Mouse (Mus musculus): ENCODE results near the gene Pde4c. TPM values are rescaled to one million over a fixed set of nuclear protein-coding genes. Genes with fewer than 3 reads are reported as not detected.

Gene Pde4c
- polyA plus RNA-seq, 1 experiment from 2014 or later = 0.06 TPM

DNA sequence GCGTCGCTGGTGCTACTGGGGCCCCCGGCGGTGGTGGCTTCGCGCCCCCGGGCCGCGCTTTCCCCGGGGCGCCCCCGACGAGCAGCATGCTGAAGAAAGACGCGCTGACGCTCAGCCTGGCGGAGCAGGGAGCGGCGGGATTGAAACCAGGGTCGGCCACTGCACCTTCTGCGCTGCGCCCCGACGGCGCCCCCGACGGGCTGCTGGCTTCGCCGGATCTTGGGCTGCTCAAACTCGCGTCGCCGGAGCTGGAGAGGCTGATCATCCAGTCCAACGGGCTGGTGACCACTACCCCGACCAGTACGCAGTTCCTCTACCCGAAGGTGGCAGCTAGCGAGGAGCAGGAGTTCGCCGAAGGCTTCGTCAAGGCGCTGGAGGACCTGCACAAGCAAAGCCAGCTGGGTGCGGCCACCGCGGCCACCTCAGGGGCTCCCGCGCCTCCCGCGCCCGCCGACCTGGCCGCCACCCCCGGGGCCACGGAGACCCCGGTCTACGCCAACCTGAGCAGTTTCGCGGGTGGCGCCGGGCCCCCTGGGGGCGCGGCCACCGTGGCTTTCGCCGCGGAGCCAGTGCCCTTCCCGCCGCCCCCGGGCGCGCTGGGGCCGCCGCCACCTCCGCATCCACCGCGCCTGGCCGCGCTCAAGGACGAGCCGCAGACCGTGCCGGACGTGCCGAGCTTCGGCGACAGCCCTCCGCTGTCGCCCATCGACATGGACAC lies 24.2 kb upstream of the Pde4c start:
- Histone ChIP-seq H3K36me3 (replicated peaks; ENCODE audit: control insufficient read depth, insufficient read depth, low read depth, low read length) (no peaks in the 10 kb centered on the region), H3K27me3 (ENCODE audit: control insufficient read depth, insufficient read depth, low read length) (no peaks in the 10 kb centered on the region), H3K4me1 (ENCODE audit: control insufficient read depth, insufficient read depth, low read length) (peaks cover 7% of the 10 kb centered on the region), H3K4me3 (ENCODE audit: low read depth, low read length) (peak overlapping the region; percentile 96), H3K9ac (replicated peaks; ENCODE audit: low read length) (peak overlapping the region; percentile 97), H3K9me3 (replicated peaks; ENCODE audit: control insufficient read depth, low read length) (no peaks in the 10 kb centered on the region), H3K27ac (replicated peaks; ENCODE audit: low read depth, low read length) (peak overlapping the region; percentile 96), H3K4me2 (ENCODE audit: low read depth, low read length) (peak overlapping the region; percentile 82)
- under 1% methylated on average over 88 of the region's 89 CpGs for WGBS
- ATAC-seq (replicated peaks; ENCODE audit: insufficient number of reproducible peaks, low FRiP score, low TSS enrichment, low read depth) (peak; percentile 4), DNase-seq (ENCODE audit: low spot score) (no peak)

DNA sequence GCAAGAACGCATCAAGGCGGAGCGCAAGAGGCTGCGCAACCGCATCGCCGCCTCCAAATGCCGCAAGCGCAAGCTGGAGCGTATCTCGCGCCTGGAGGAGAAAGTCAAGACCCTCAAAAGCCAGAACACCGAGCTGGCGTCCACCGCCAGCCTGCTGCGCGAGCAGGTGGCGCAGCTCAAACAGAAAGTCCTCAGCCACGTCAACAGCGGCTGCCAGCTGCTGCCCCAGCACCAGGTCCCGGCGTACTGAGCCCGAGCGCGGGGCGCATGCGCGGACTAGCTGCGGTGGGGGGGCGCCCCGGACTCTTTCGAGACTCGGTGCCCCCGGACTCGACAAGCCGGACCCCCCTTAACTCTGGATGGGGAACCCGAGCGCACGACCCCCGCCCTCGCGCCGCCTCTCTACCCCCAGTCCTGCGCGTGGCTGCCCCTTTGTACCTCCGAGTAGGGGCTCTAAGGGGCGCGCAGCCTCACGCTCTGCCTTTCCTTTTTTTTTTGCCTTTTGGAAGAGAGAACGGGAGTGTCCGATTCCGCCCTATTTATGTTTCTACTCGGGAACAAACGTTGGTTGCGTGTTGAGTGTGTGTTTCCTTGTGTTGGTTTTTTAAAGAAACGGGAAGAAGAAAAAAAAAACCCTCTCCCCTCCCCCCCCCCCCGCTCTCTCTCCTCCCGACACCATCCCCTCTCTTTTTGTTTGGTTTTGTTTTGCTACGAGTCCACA lies 23.5 kb upstream of the Pde4c start:
- DNase-seq (ENCODE audit: low spot score) = peak; percentile 85
- Histone ChIP-seq H3K27ac (replicated peaks; ENCODE audit: low read depth, low read length) (peak overlapping the region; percentile 96), H3K9ac (replicated peaks; ENCODE audit: low read length) (peak overlapping the region; percentile 97), H3K4me3 (ENCODE audit: low read depth, low read length) (peak overlapping the region; percentile 96), H3K27me3 (ENCODE audit: control insufficient read depth, insufficient read depth, low read length) (no peaks in the 10 kb centered on the region), H3K4me2 (ENCODE audit: low read depth, low read length) (peak overlapping the region; percentile 82), H3K4me1 (ENCODE audit: control insufficient read depth, insufficient read depth, low read length) (peaks cover 7% of the 10 kb centered on the region), H3K9me3 (replicated peaks; ENCODE audit: control insufficient read depth, low read length) (no peaks in the 10 kb centered on the region), H3K36me3 (replicated peaks; ENCODE audit: control insufficient read depth, insufficient read depth, low read depth, low read length) (no peaks in the 10 kb centered on the region)
- no peak for ATAC-seq (replicated peaks; ENCODE audit: insufficient number of reproducible peaks, low FRiP score, low TSS enrichment, low read depth)
- under 1% methylated on average over 57 of the region's 59 CpGs for WGBS

GRCm38 (mm10) chr8:70700555-70700922 lies 23.0 kb upstream of the Pde4c start:
- Histone ChIP-seq H3K36me3 (replicated peaks; ENCODE audit: control insufficient read depth, insufficient read depth, low read depth, low read length) (no peaks in the 10 kb centered on the region), H3K27ac (replicated peaks; ENCODE audit: low read depth, low read length) (peak overlapping the region; percentile 96; the same call in 1 of the 2 replicates), H3K27me3 (ENCODE audit: control insufficient read depth, insufficient read depth, low read length) (no peaks in the 10 kb centered on the region), H3K4me3 (ENCODE audit: low read depth, low read length) (peak overlapping the region; percentile 96), H3K9ac (replicated peaks; ENCODE audit: low read length) (peak overlapping the region; percentile 97), H3K4me2 (ENCODE audit: low read depth, low read length) (peak overlapping the region; percentile 54), H3K9me3 (replicated peaks; ENCODE audit: control insufficient read depth, low read length) (no peaks in the 10 kb centered on the region), H3K4me1 (ENCODE audit: control insufficient read depth, insufficient read depth, low read length) (peaks cover 5% of the 10 kb centered on the region)
- DNase-seq (ENCODE audit: low spot score) = peak; percentile 96
- ATAC-seq (replicated peaks; ENCODE audit: insufficient number of reproducible peaks, low FRiP score, low TSS enrichment, low read depth) = no peak; the same call in 1 of the 2 replicates
- under 1% methylated on average over 20 of the region's 20 CpGs for WGBS

DNA sequence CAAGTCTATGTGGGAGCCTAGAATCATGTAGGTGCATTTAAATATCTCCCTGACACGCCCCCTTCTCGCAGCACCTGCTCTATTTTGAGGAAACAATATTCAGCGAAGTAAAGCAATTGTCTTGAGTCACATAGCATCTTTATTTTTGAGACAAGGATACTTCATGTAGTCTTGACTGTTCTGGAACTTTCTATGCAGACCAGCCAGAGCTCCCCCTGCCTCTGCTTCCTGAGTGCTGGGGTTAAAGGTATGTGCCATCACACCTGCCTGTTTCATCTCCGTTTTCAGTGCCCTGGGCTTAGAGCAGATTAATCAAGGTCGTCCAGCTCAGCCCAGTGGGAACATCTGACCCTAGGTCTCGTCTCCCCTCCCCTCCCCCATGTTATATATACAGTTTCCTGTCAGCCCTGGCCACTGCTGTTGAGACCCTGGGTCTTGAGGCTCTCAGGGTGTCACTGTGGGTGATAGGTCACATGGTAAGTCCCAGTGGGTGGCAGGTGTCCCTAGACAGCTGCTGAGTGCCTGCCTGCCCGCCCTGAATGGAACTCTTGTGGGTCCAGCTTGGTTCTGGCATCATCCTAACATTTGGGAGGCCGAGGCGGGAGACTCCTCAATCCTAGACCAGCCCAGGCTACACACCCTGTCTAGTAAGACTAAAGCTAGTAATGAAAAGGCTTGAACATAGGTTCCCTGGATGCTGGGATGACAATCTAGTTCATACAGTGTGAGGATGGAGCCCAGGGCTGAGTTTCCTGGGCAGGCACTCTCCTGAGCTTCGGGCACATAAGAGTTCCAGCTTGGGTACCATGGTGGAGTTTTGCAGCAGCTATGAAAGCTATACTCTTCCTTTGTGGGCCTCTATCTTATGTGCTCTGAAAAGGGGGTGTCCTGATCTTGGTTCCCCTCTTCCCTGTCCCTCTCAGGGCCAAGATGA lies 22.2 kb upstream of the Pde4c start:
- Histone ChIP-seq H3K4me3 (ENCODE audit: low read depth, low read length) (peak overlapping the region; percentile 96), H3K4me1 (ENCODE audit: control insufficient read depth, insufficient read depth, low read length) (0 out of 2 replicates have a peak, but pooled peaks cover 2% of the 10 kb centered on the region), H3K9me3 (replicated peaks; ENCODE audit: control insufficient read depth, low read length) (no peaks in the 10 kb centered on the region), H3K36me3 (replicated peaks; ENCODE audit: control insufficient read depth, insufficient read depth, low read depth, low read length) (no peaks in the 10 kb centered on the region), H3K27me3 (ENCODE audit: control insufficient read depth, insufficient read depth, low read length) (no peaks in the 10 kb centered on the region), H3K4me2 (ENCODE audit: low read depth, low read length) (peak overlapping the region; percentile 54), H3K27ac (replicated peaks; ENCODE audit: low read depth, low read length) (no peak overlapping the region), H3K9ac (replicated peaks; ENCODE audit: low read length) (peak overlapping the region; percentile 29)
- ATAC-seq (replicated peaks; ENCODE audit: insufficient number of reproducible peaks, low FRiP score, low TSS enrichment, low read depth) = no peak
- WGBS = 55% methylated on average over 10 of the region's 10 CpGs
- no peak for DNase-seq (ENCODE audit: low spot score)

- 82% methylated on average over 2 of the region's 2 CpGs for WGBS
These were observed 21.3 kb upstream of the Pde4c start for GRCm38 (mm10) chr8:70701982-70702841.

DNA sequence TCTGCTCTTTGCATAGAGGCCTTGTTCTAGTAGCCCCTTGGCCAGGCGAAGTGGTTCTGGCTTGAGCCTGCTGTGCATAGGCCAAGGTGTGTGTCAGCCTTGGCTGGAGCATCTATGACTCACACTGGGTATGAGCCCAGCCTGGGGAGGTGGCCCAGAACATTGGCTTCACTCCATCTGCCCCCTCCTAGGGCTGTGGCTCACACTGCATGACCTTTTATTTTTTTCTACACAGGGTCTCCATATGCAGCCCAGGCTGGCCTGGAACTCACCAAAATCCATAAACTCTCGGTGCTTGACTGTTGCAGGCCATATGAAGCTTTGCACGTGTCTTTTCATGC lies 20.7 kb upstream of the Pde4c start:
- H3K4me1 ChIP-seq (ENCODE audit: control insufficient read depth, insufficient read depth, low read length) = no peaks in the 10 kb centered on the region
- WGBS = 80% methylated on average over 3 of the region's 3 CpGs
- ATAC-seq (replicated peaks; ENCODE audit: insufficient number of reproducible peaks, low FRiP score, low TSS enrichment, low read depth) = no peak
- H3K4me3 ChIP-seq (ENCODE audit: low read depth, low read length) = no peak overlapping the region
- H3K36me3 ChIP-seq (replicated peaks; ENCODE audit: control insufficient read depth, insufficient read depth, low read depth, low read length) = no peaks in the 10 kb centered on the region
- H3K9me3 ChIP-seq (replicated peaks; ENCODE audit: control insufficient read depth, low read length) = no peaks in the 10 kb centered on the region
- H3K4me2 ChIP-seq (ENCODE audit: low read depth, low read length) = no peak overlapping the region
- no peak overlapping the region for H3K9ac ChIP-seq (replicated peaks; ENCODE audit: low read length)
- no peak overlapping the region for H3K27ac ChIP-seq (replicated peaks; ENCODE audit: low read depth, low read length)
- H3K27me3 ChIP-seq (ENCODE audit: control insufficient read depth, insufficient read depth, low read length) = no peaks in the 10 kb centered on the region
- no peak for DNase-seq (ENCODE audit: low spot score)

More at GRCm38 (mm10) chr8:70701982-70702841, 21.3 kb upstream of the Pde4c start:
- H3K4me3 ChIP-seq (ENCODE audit: low read depth, low read length) = no peak overlapping the region
- H3K9me3 ChIP-seq (replicated peaks; ENCODE audit: control insufficient read depth, low read length) = no peaks in the 10 kb centered on the region
- H3K36me3 ChIP-seq (replicated peaks; ENCODE audit: control insufficient read depth, insufficient read depth, low read depth, low read length) = no peaks in the 10 kb centered on the region
- no peaks in the 10 kb centered on the region for H3K27me3 ChIP-seq (ENCODE audit: control insufficient read depth, insufficient read depth, low read length)
- no peak overlapping the region for H3K9ac ChIP-seq (replicated peaks; ENCODE audit: low read length)
- DNase-seq (ENCODE audit: low spot score) (no peak), ATAC-seq (replicated peaks; ENCODE audit: insufficient number of reproducible peaks, low FRiP score, low TSS enrichment, low read depth) (no peak)
- H3K4me1 ChIP-seq (ENCODE audit: control insufficient read depth, insufficient read depth, low read length) = no peaks in the 10 kb centered on the region
- H3K4me2 ChIP-seq (ENCODE audit: low read depth, low read length) = no peak overlapping the region
- no peak overlapping the region for H3K27ac ChIP-seq (replicated peaks; ENCODE audit: low read depth, low read length)

DNA sequence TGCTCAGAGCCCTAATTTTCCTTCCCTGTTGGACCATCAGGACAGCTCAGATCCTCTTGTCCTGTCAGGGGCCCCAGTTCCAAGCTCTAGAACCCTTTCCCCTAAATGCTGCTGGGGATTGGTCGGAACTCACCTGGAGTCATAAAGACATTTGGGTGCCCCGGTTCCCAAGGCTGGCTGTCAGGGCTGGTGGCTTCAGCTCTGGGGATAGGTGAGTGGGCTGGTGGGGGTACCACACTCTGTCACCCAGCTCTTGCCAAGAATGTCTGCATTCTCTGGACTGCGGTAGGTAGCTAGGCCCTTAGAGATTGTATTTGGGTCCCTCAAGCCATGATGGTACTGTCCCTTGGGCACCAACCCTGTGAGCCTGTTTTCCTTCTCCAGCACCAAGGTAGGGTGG lies 20.2 kb upstream of the Pde4c start, which contains the start of gene Iqcn:
TSS of gene Iqcn (plus strand) at position 171 of the 400 bp plus-strand sequence.
- no peak within 1 kb of the TSS for H3K27ac ChIP-seq (replicated peaks; ENCODE audit: low read depth, low read length)
- DNase-seq (ENCODE audit: low spot score) (no peak), ATAC-seq (replicated peaks; ENCODE audit: insufficient number of reproducible peaks, low FRiP score, low TSS enrichment, low read depth) (no peak)
- WGBS = 96% methylated on average over 3 of the region's 3 CpGs
- no peak within 1 kb of the TSS for H3K9ac ChIP-seq (replicated peaks; ENCODE audit: low read length)
- H3K4me2 ChIP-seq (ENCODE audit: low read depth, low read length) = no peak within 1 kb of the TSS
- H3K9me3 ChIP-seq (replicated peaks; ENCODE audit: control insufficient read depth, low read length) = no peaks in the 10 kb centered on the region
- no peaks in the 10 kb centered on the region for H3K36me3 ChIP-seq (replicated peaks; ENCODE audit: control insufficient read depth, insufficient read depth, low read depth, low read length)
- no peaks in the 10 kb centered on the region for H3K4me1 ChIP-seq (ENCODE audit: control insufficient read depth, insufficient read depth, low read length)
- no peak within 1 kb of the TSS for H3K4me3 ChIP-seq (ENCODE audit: low read depth, low read length)
- no peaks in the 10 kb centered on the region for H3K27me3 ChIP-seq (ENCODE audit: control insufficient read depth, insufficient read depth, low read length)
